Mouse (Mus musculus): Measurements from ENCODE around the gene Miip.

DNA sequence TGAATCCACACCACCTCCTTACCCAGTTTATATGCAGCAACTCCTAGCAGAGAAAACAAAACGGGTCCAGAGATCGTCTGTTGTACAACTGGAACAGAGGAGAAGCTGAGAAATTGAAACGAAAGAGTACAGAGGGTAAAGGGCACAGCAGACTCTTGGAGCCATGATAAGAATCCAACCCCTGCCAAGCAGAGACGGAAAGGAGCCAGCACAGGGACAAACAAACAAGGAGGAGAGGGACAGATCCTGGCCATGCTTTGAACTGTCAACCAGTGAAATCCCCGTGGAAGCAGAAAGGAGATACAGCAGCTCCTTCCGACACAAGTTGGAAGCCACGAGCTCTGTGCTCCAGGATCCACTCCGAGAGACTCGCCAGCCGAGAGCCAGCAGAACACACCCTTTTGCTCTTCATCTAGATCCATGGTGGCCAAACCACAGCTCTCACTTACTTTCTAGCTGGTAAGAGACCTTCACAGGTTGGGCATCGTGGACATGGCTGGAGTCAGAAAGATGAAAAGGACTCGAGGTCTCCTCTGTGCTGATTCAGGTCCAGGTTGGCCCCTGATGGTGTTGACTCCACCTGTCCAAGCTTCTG is 34.4 kb upstream of the Miip start:
- TF ChIP-seq POLR2A (IDR thresholded peaks at IDR 0.05; ENCODE audit: low read depth, low read length) (no peak), CTCF (IDR thresholded peaks at IDR 0.05; ENCODE audit: borderline replicate concordance, insufficient read depth, low read length) (no peak)
